Mouse (Mus musculus) megakaryocyte, embryonic 14.5 days (primary cell): ENCODE measurements at regions not wholly inside any gene's neighbourhood (a gene's known extent, or its start where the extent isn't known, plus 50 kb on each side); places are given as distances from the start of the nearest gene placed in this dataset.

Experiments used
- FLI1 ChIP-seq: IDR thresholded peaks from 2 replicates; pipeline ENCODE4 v1.6.1; 2012; ENCODE audit warnings: low read length, inconsistent platforms, mixed read lengths
- GATA1 ChIP-seq: IDR thresholded peaks from 3 replicates; pipeline ENCODE4 v1.6.1; 2012; ENCODE audit warnings: mixed read lengths, low read length, inconsistent platforms, borderline replicate concordance

GRCm38 (mm10) chr16:5810986-5811653 lies 74.0 kb upstream of the Rbfox1 start:
- TF ChIP-seq GATA1 (no peak), FLI1 (no peak)
